Mouse (Mus musculus) liver, embryonic 11.5 days (tissue): Measurements from ENCODE around the gene Zcchc2. TPM values are rescaled to one million over a fixed set of nuclear protein-coding genes. Genes with fewer than 3 reads are reported as not detected.
A peak's percentile ranks its signal among the peaks of the same experiment; 100 is the strongest.

Experiments used
- ATAC-seq: fragments of 200-750 bp; cut with Nextera tagmentation; replicated peaks from 2 replicates; pipeline ENCODE4 v1.8.0; 2017; ENCODE audit warnings: moderate number of reproducible peaks, mild to moderate bottlenecking, moderate TSS enrichment, moderate library complexity; ENCODE audit not compliant: low FRiP score
- DNase-seq: peaks from one replicate; pipeline ENCODE4 v3.0.0-alpha.2; 2017; ENCODE audit warnings: low spot score
- H3K27ac ChIP-seq: fragments of 300-500 bp; sonication (generic); 2 replicates; pipeline ENCODE4 v1.5.1; 2014; ENCODE audit warnings: mild to moderate bottlenecking, low read depth, low read length, control low read depth
- H3K27me3 ChIP-seq: fragments of 300-500 bp; sonication (generic); replicated peaks from 2 replicates; pipeline ENCODE4 v1.6.1; 2014; ENCODE audit warnings: low read length, mixed read lengths; ENCODE audit not compliant: control insufficient read depth, insufficient read depth
- H3K36me3 ChIP-seq: fragments of 300-500 bp; sonication (generic); 2 replicates; pipeline ENCODE4 v1.6.1; 2014; ENCODE audit warnings: mild to moderate bottlenecking, low read length, moderate library complexity, mixed read lengths; ENCODE audit not compliant: control insufficient read depth, insufficient read depth
- H3K4me1 ChIP-seq: fragments of 300-500 bp; sonication (generic); replicated peaks from 2 replicates; pipeline ENCODE4 v1.6.1; 2014; ENCODE audit warnings: low read length, mixed read lengths; ENCODE audit not compliant: control insufficient read depth, insufficient read depth
- H3K4me2 ChIP-seq: fragments of 300-500 bp; sonication (generic); 2 replicates; pipeline ENCODE4 v1.6.1; 2014; ENCODE audit warnings: mild to moderate bottlenecking, control low read depth, moderate library complexity
- H3K4me3 ChIP-seq: fragments of 300-500 bp; sonication (generic); 2 replicates; pipeline ENCODE4 v1.5.1; 2014; ENCODE audit warnings: low read depth, low read length, control low read depth
- H3K9ac ChIP-seq: fragments of 300-500 bp; sonication (generic); 2 replicates; pipeline ENCODE4 v1.6.1; 2014; ENCODE audit warnings: low read depth, low read length, control low read depth
- H3K9me3 ChIP-seq: fragments of 300-500 bp; sonication (generic); 2 replicates; pipeline ENCODE4 v1.6.1; 2016; ENCODE audit warnings: low read length, inconsistent platforms, mixed read lengths; ENCODE audit not compliant: control insufficient read depth
- whole genome bisulfite sequencing: fragments of 180-500 bp; shearing (Covaris S2); extraction: QIAGEN DNeasy Blood & Tissue Kit; methylation state at CpG from one replicate; pipeline ENCODE4 v1.1.7; 2014; 5-methylcytosine and 5-hydroxymethylcytosine counted together
- polyA plus RNA-seq: library from polyadenylated mRNA; unstranded; fragments of >200 nt; fragmentation: Nextera tagmentation; extraction: Ambion mirVana; gene quantifications from 2 replicates; pipeline ENCODE4 v1.2.1, GENCODE M21; 2014

Gene Zcchc2
- polyA plus RNA-seq, 1 experiment from 2014 or later = 3.4 TPM

- Histone ChIP-seq H3K36me3 (peaks cover 2% of the 10 kb centered on the region; the same call in 1 of the 2 replicates), H3K9ac (no peak overlapping the region), H3K4me2 (no peak overlapping the region), H3K9me3 (no peaks in the 10 kb centered on the region), H3K4me3 (no peak overlapping the region), H3K27me3 (no peaks in the 10 kb centered on the region), H3K27ac (no peak overlapping the region), H3K4me1 (peaks cover 4% of the 10 kb centered on the region; the same call in 1 of the 2 replicates)
- 64% methylated on average over 19 of the region's 19 CpGs for WGBS
- DNase-seq (peak; percentile 49), ATAC-seq (peak; percentile 63)
Observed at GRCm38 (mm10) chr1:106036861-106037599, 46.8 kb downstream of the Zcchc2 start.

- Histone ChIP-seq H3K27me3 (no peaks in the 10 kb centered on the region), H3K9me3 (no peaks in the 10 kb centered on the region), H3K4me1 (peaks cover 4% of the 10 kb centered on the region; the same call in 1 of the 2 replicates), H3K27ac (no peak overlapping the region), H3K4me2 (no peak overlapping the region), H3K36me3 (no peaks in the 10 kb centered on the region), H3K9ac (no peak overlapping the region), H3K4me3 (no peak overlapping the region)
- DNase-seq (peak; percentile 23), ATAC-seq (no peak)
- whole genome bisulfite sequencing = 78% methylated on average over 6 of the region's 6 CpGs
Observed at GRCm38 (mm10) chr1:106039326-106039725, 49.1 kb downstream of the Zcchc2 start.

GRCm38 (mm10) chr1:106040271-106040670, 50.1 kb downstream of the Zcchc2 start:
- Histone ChIP-seq H3K4me1 (peaks cover 2% of the 10 kb centered on the region; the same call in 1 of the 2 replicates), H3K4me2 (no peak overlapping the region), H3K9me3 (no peaks in the 10 kb centered on the region), H3K27me3 (no peaks in the 10 kb centered on the region), H3K4me3 (no peak overlapping the region), H3K36me3 (no peaks in the 10 kb centered on the region), H3K9ac (no peak overlapping the region), H3K27ac (no peak overlapping the region)
- DNase-seq (peak; percentile 10), ATAC-seq (no peak)
- 88% methylated on average over 4 of the region's 4 CpGs for WGBS

GRCm38 (mm10) chr1:106042221-106042620, 52.0 kb downstream of the Zcchc2 start:
- H3K4me1 ChIP-seq = no peaks in the 10 kb centered on the region
- ATAC-seq (no peak), DNase-seq (peak; percentile 23)
- WGBS = 83% methylated on average over 9 of the region's 9 CpGs
- H3K9me3 ChIP-seq = no peaks in the 10 kb centered on the region
- H3K27ac ChIP-seq = no peak overlapping the region
- no peak overlapping the region for H3K9ac ChIP-seq
- H3K4me2 ChIP-seq = no peak overlapping the region
- no peak overlapping the region for H3K4me3 ChIP-seq
- no peaks in the 10 kb centered on the region for H3K36me3 ChIP-seq
- no peaks in the 10 kb centered on the region for H3K27me3 ChIP-seq

GRCm38 (mm10) chr1:106043053-106043820, 53.0 kb downstream of the Zcchc2 start:
- Histone ChIP-seq H3K9me3 (no peaks in the 10 kb centered on the region), H3K4me1 (no peaks in the 10 kb centered on the region), H3K27me3 (no peaks in the 10 kb centered on the region), H3K27ac (no peak overlapping the region), H3K9ac (no peak overlapping the region), H3K4me3 (no peak overlapping the region), H3K36me3 (no peaks in the 10 kb centered on the region), H3K4me2 (no peak overlapping the region)
- 82% methylated on average over 4 of the region's 4 CpGs for WGBS
- ATAC-seq = no peak
- DNase-seq = peak; percentile 20

GRCm38 (mm10) chr1:106049036-106049435, 58.8 kb downstream of the Zcchc2 start:
- H3K9ac ChIP-seq = no peak overlapping the region
- ATAC-seq (no peak), DNase-seq (peak; percentile 6)
- H3K4me2 ChIP-seq = no peak overlapping the region
- H3K27me3 ChIP-seq = no peaks in the 10 kb centered on the region
- H3K4me1 ChIP-seq = no peaks in the 10 kb centered on the region
- no peak overlapping the region for H3K4me3 ChIP-seq
- H3K36me3 ChIP-seq = no peaks in the 10 kb centered on the region
- no peaks in the 10 kb centered on the region for H3K9me3 ChIP-seq
- 92% methylated on average over 6 of the region's 6 CpGs for WGBS
- H3K27ac ChIP-seq = no peak overlapping the region

- Histone ChIP-seq H3K9ac (no peak overlapping the region), H3K4me3 (no peak overlapping the region), H3K27me3 (no peaks in the 10 kb centered on the region), H3K4me1 (no peaks in the 10 kb centered on the region), H3K27ac (no peak overlapping the region), H3K4me2 (no peak overlapping the region), H3K9me3 (no peaks in the 10 kb centered on the region), H3K36me3 (no peaks in the 10 kb centered on the region)
- DNase-seq (no peak), ATAC-seq (no peak)
- WGBS = 66% methylated on average over 6 of the region's 6 CpGs
Observed at GRCm38 (mm10) chr1:106054978-106055377, 64.8 kb downstream of the Zcchc2 start.

GRCm38 (mm10) chr1:106058355-106058754, 68.1 kb downstream of the Zcchc2 start:
- H3K4me3 ChIP-seq = no peak overlapping the region
- DNase-seq (peak; percentile 6), ATAC-seq (no peak)
- WGBS = 62% methylated on average over 5 of the region's 5 CpGs
- H3K9me3 ChIP-seq = no peaks in the 10 kb centered on the region
- H3K27ac ChIP-seq = no peak overlapping the region
- H3K4me1 ChIP-seq = no peaks in the 10 kb centered on the region
- no peak overlapping the region for H3K9ac ChIP-seq
- no peaks in the 10 kb centered on the region for H3K27me3 ChIP-seq
- H3K36me3 ChIP-seq = no peaks in the 10 kb centered on the region
- H3K4me2 ChIP-seq = no peak overlapping the region
